Mouse (Mus musculus) liver, embryonic 15.5 days (tissue): ENCODE results near the gene Snx10. TPM values are rescaled to one million over a fixed set of nuclear protein-coding genes. Genes with fewer than 3 reads are reported as not detected.

Experiments
- microRNA-seq: library from miRNA; unstranded; fragments of <30 nt; microRNA quantifications from one replicate; pipeline ENCODE4, GENCODE M21; 2016
- polyA plus RNA-seq: library from polyadenylated mRNA; unstranded; fragments of >200 nt; fragmentation: Nextera tagmentation; extraction: Ambion mirVana; gene quantifications from 2 replicates; pipeline ENCODE4 v1.2.1, GENCODE M21; 2015

Snx10 gene
- polyA plus RNA-seq, 1 experiment from 2014 or later = 8.0 TPM

Small RNA genes lying within 50 kb of the gene (microRNA-seq; reads per million reads assigned to microRNA genes)
- not detected for gene Gm22914

Other genes with a start within 250 kb of the Snx10 start
- 0.17 and 0.20 TPM in 2 replicates for gene Nfe2l3, start 91.2 kb upstream of the Snx10 start, polyA plus RNA-seq
- gene Hnrnpa2b1, start 54.0 kb upstream of the Snx10 start, polyA plus RNA-seq = 752 and 787 TPM in 2 replicates
- gene Cbx3, start 53.5 kb upstream of the Snx10 start, polyA plus RNA-seq = 161 and 199 TPM in 2 replicates